Mouse (Mus musculus) heart, embryonic 10.5 days (tissue): ENCODE results near the gene Nudt15. TPM values are rescaled to one million over a fixed set of nuclear protein-coding genes. Genes with fewer than 3 reads are reported as not detected.

Source experiments
- DNase-seq: peaks from one replicate; pipeline ENCODE4 v3.0.0-alpha.2; 2017; ENCODE audit warnings: low spot score
- H3K27ac ChIP-seq: fragments of 300-500 bp; sonication (generic); 2 replicates; pipeline ENCODE4 v1.5.1; 2016; ENCODE audit warnings: mild to moderate bottlenecking
- H3K27me3 ChIP-seq: fragments of 300-500 bp; sonication (generic); 2 replicates; pipeline ENCODE4 v1.6.1; 2016; ENCODE audit warnings: mild to moderate bottlenecking; ENCODE audit not compliant: poor library complexity, insufficient read depth, severe bottlenecking
- H3K36me3 ChIP-seq: fragments of 300-500 bp; sonication (generic); 2 replicates; pipeline ENCODE4 v1.6.1; 2016; ENCODE audit warnings: mild to moderate bottlenecking, moderate library complexity
- H3K4me1 ChIP-seq: fragments of 300-500 bp; sonication (generic); 2 replicates; pipeline ENCODE4 v1.6.1; 2016; ENCODE audit warnings: mild to moderate bottlenecking
- H3K4me3 ChIP-seq: fragments of 300-500 bp; sonication (generic); 2 replicates; pipeline ENCODE4 v1.5.1; 2016; ENCODE audit warnings: mild to moderate bottlenecking, moderate library complexity
- H3K9me3 ChIP-seq: fragments of 300-500 bp; sonication (generic); 2 replicates; pipeline ENCODE4 v1.6.1; 2016; ENCODE audit warnings: mild to moderate bottlenecking, moderate library complexity
- WGBS: fragments of 180-500 bp; shearing (Covaris S2); methylation state at CpG from one replicate; pipeline ENCODE4 v1.1.7; 2016; 5-methylcytosine and 5-hydroxymethylcytosine counted together
- polyA plus RNA-seq: library from polyadenylated mRNA; unstranded; fragments of >200 nt; fragmentation: Nextera tagmentation; extraction: Ambion mirVana; gene quantifications from 2 replicates; pipeline ENCODE4 v1.2.1, GENCODE M21; 2016

Gene Nudt15
- polyA plus RNA-seq, 1 experiment from 2014 or later = 4.9 TPM

DNA sequence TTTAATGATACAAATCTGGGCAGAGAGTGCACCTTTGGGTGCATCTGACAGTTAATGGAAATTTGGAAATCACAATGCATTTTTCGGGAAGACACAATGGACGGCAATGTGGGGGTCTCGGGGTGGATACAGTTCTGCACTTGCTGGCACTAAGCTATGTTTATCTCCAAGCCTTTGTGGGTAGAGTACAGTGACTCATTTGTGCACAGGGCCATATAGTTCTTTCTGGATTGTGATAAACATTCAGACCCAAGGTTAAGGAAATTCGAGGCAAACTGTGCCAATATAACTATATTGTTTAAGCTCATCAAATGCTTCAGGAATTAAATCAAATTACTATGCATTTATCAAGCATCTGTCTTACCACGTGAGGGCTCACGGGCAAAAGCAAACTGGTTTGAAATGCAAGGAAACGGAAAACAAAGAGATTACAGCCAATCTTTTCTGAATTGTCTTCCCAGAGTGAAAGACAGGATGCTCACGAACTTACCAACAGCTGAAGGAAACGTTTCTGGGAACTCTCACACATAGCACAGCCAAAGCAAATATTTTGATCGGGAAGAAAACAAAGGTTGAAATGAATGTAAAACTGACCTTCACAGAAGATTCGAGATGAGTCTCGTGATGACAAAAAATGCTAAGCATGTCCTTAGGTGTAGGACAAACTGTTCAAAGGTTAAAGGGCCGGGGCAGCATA lies 44.7 kb downstream of the Nudt15 start:
- Histone ChIP-seq H3K9me3 (no peaks in the 10 kb centered on the region), H3K27ac (peak overlapping the region; percentile 59)
- WGBS = 55% methylated on average over 13 of the region's 13 CpGs

GRCm38 (mm10) chr14:73502591-73503184 lies 45.4 kb downstream of the Nudt15 start:
- no peak overlapping the region for H3K4me3 ChIP-seq
- H3K27ac ChIP-seq = peak overlapping the region; percentile 59
- H3K4me1 ChIP-seq = peaks cover 11% of the 10 kb centered on the region; the same call in 1 of the 2 replicates
- H3K36me3 ChIP-seq = no peaks in the 10 kb centered on the region
- WGBS = 20% methylated on average over 7 of the region's 7 CpGs
- no peaks in the 10 kb centered on the region for H3K27me3 ChIP-seq
- H3K9me3 ChIP-seq = no peaks in the 10 kb centered on the region
- DNase-seq = peak; percentile 76

More for the DNA sequence above, 44.7 kb downstream of the Nudt15 start:
- H3K36me3 ChIP-seq = no peaks in the 10 kb centered on the region
- peaks cover 11% of the 10 kb centered on the region; the same call in 1 of the 2 replicates for H3K4me1 ChIP-seq
- peak; percentile 46 for DNase-seq
- no peaks in the 10 kb centered on the region for H3K27me3 ChIP-seq
- no peak overlapping the region for H3K4me3 ChIP-seq

DNA sequence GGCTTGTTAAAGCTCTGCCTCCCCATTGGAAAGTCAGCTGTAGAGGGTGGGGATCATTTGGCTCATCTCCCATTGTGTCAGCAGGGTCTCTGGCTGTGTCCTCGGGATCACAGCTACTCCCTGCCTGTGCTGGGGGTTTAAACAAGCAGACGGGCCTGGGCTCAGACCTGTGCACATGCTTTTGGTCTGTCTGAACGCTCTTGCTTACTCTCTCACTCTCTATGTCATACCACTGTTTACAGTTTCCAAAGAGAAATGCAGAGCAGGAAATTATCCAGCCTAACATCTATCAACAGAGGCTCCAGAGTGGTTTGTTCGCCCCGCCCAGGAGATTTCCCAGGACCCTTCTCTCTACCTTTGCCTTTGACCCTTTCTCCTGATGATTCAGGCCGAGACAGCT lies 46.3 kb downstream of the Nudt15 start:
- peaks cover 11% of the 10 kb centered on the region; the same call in 1 of the 2 replicates for H3K4me1 ChIP-seq
- no peaks in the 10 kb centered on the region for H3K27me3 ChIP-seq
- H3K36me3 ChIP-seq = no peaks in the 10 kb centered on the region
- no peaks in the 10 kb centered on the region for H3K9me3 ChIP-seq
- H3K27ac ChIP-seq = no peak overlapping the region
- H3K4me3 ChIP-seq = no peak overlapping the region
- DNase-seq = no peak
- 60% methylated on average over 6 of the region's 6 CpGs for WGBS

GRCm38 (mm10) chr14:73501283-73501682 lies 46.8 kb downstream of the Nudt15 start:
- H3K4me3 ChIP-seq = no peak overlapping the region
- H3K27ac ChIP-seq = no peak overlapping the region
- H3K9me3 ChIP-seq = no peaks in the 10 kb centered on the region
- peaks cover 11% of the 10 kb centered on the region; the same call in 1 of the 2 replicates for H3K4me1 ChIP-seq
- no peaks in the 10 kb centered on the region for H3K27me3 ChIP-seq
- H3K36me3 ChIP-seq = no peaks in the 10 kb centered on the region
- 87% methylated on average over 9 of the region's 9 CpGs for WGBS
- DNase-seq = peak; percentile 14

DNA sequence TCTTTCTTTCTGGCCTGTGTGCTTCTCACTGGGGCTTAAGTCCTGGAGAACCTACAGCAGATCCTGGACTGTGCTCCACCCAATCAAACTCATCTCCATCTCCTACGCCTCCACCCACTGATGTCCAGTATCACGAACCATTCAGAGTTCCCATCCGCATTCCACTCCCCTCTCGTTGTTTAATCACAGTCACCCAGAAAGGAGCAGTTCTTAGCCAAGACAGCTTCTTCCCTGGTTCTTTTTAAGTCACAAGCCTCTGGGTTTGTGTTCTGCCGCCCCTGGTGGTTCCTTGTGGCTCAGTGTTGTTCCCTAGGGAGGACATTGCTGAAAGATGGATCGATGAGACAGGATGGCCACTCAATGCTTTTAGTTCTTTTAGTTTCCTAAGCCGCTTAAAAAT lies 52.3 kb downstream of the Nudt15 start:
- H3K4me1 ChIP-seq = no peaks in the 10 kb centered on the region
- DNase-seq = peak; percentile 50
- 65% methylated on average over 7 of the region's 7 CpGs for WGBS
- H3K27ac ChIP-seq = no peak overlapping the region
- no peaks in the 10 kb centered on the region for H3K27me3 ChIP-seq
- H3K4me3 ChIP-seq = no peak overlapping the region
- H3K36me3 ChIP-seq = no peaks in the 10 kb centered on the region
- 0 out of 2 replicates have a peak, but pooled peaks cover 3% of the 10 kb centered on the region for H3K9me3 ChIP-seq

GRCm38 (mm10) chr14:73494122-73494521 lies 53.9 kb downstream of the Nudt15 start:
- no peaks in the 10 kb centered on the region for H3K36me3 ChIP-seq
- no peaks in the 10 kb centered on the region for H3K4me1 ChIP-seq
- H3K27ac ChIP-seq = no peak overlapping the region
- DNase-seq = peak; percentile 58
- 70% methylated on average over 6 of the region's 6 CpGs for WGBS
- H3K4me3 ChIP-seq = no peak overlapping the region
- no peaks in the 10 kb centered on the region for H3K27me3 ChIP-seq
- H3K9me3 ChIP-seq = 0 out of 2 replicates have a peak, but pooled peaks cover 3% of the 10 kb centered on the region

DNA sequence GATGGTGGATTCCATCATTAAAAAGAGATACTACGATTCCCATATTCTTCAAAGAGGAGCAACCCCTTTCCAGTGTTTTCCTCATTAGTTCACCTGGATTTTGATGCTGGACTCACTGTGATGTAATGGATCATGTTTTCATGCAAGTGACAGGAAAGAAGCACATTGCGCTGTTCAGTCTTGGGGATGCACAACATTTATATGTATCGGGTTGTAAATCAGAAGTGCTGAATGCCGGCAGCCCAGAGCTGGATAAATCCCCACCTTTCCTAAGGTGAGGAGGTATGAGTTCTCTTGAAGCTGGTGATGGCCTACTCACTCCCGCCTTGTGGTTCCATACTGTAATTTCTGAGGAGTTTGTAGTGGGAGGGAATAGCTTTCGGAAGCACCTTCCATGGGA lies 54.7 kb downstream of the Nudt15 start:
- WGBS = 89% methylated on average over 6 of the region's 6 CpGs
- no peaks in the 10 kb centered on the region for H3K4me1 ChIP-seq
- H3K4me3 ChIP-seq = no peak overlapping the region
- peak; percentile 66 for DNase-seq
- H3K36me3 ChIP-seq = no peaks in the 10 kb centered on the region
- 0 out of 2 replicates have a peak, but pooled peaks cover 3% of the 10 kb centered on the region for H3K9me3 ChIP-seq
- H3K27ac ChIP-seq = no peak overlapping the region
- H3K27me3 ChIP-seq = no peaks in the 10 kb centered on the region

DNA sequence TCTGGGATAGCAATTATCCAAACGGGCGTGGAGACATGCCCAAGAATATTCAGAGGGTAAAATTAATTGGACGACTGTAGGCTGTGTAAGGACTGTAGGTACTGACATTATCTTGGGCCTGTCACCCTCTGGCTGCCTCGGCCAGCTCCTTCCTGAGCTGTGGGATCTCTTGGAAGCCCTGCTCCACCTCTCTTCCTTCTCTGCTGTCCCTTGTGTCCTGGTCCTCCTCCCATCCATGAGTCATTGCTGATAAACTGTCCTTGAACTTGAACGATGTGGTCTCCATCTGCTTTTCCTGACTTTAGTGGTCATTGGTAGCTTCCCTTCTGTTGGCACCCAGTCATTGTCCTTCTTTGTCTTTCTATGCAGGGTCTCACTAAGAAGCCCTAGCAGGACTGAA lies 61.4 kb downstream of the Nudt15 start:
- Histone ChIP-seq H3K27ac (no peak overlapping the region), H3K36me3 (no peaks in the 10 kb centered on the region)

GRCm38 (mm10) chr14:73484366-73485110 lies 63.5 kb downstream of the Nudt15 start:
- 70% methylated on average over 3 of the region's 3 CpGs for whole genome bisulfite sequencing

More for the DNA sequence above, 61.4 kb downstream of the Nudt15 start:
- Histone ChIP-seq H3K4me1 (0 out of 2 replicates have a peak, but pooled peaks cover 2% of the 10 kb centered on the region), H3K27me3 (no peaks in the 10 kb centered on the region), H3K9me3 (0 out of 2 replicates have a peak, but pooled peaks cover 3% of the 10 kb centered on the region), H3K4me3 (no peak overlapping the region)
- WGBS = 49% methylated on average over 5 of the region's 5 CpGs
- no peak for DNase-seq

GRCm38 (mm10) chr14:73483516-73484229 lies 64.4 kb downstream of the Nudt15 start:
- Histone ChIP-seq H3K9me3 (no peaks in the 10 kb centered on the region), H3K27me3 (no peaks in the 10 kb centered on the region), H3K4me3 (no peak overlapping the region), H3K4me1 (0 out of 2 replicates have a peak, but pooled peaks cover 11% of the 10 kb centered on the region), H3K27ac (no peak overlapping the region), H3K36me3 (no peaks in the 10 kb centered on the region)
- 83% methylated on average over 5 of the region's 5 CpGs for WGBS
- no peak for DNase-seq

More at GRCm38 (mm10) chr14:73484366-73485110, 63.5 kb downstream of the Nudt15 start:
- no peak overlapping the region for H3K4me3 ChIP-seq
- H3K4me1 ChIP-seq = 0 out of 2 replicates have a peak, but pooled peaks cover 10% of the 10 kb centered on the region
- H3K27ac ChIP-seq = no peak overlapping the region
- peak; percentile 73 for DNase-seq
- H3K9me3 ChIP-seq = no peaks in the 10 kb centered on the region
- no peaks in the 10 kb centered on the region for H3K36me3 ChIP-seq
- no peaks in the 10 kb centered on the region for H3K27me3 ChIP-seq

- Histone ChIP-seq H3K9me3 (no peaks in the 10 kb centered on the region), H3K27ac (no peak overlapping the region)
- WGBS = 56% methylated on average over 1 of the region's 1 CpGs
These were observed 68.3 kb downstream of the Nudt15 start for GRCm38 (mm10) chr14:73479771-73480170.

DNA sequence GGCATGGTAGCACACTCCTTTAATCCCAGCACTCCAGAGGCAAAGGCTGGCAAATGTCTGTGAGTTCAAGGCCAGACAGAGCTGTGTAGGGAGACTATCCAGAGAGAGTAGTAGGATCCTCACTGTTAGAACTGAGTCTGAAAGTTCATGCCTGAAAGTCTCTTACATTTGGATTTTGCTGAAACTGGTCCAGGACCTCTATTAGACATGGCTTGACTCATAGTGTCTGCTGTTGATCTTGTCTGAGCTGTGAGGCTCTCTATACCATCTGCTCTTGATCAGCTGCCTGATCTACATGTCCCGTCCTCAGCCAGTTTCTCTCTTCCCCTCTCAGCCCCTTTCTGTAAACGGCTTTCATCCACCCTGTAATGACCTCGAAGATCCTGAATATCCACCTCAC lies 69.7 kb downstream of the Nudt15 start:
- H3K4me3 ChIP-seq = no peak overlapping the region
- H3K27me3 ChIP-seq = no peaks in the 10 kb centered on the region
- no peaks in the 10 kb centered on the region for H3K36me3 ChIP-seq
- H3K9me3 ChIP-seq = no peaks in the 10 kb centered on the region
- WGBS = 67% methylated on average over 3 of the region's 3 CpGs
- H3K4me1 ChIP-seq = peaks cover 14% of the 10 kb centered on the region; the same call in 1 of the 2 replicates
- no peak for DNase-seq
- H3K27ac ChIP-seq = no peak overlapping the region

More at GRCm38 (mm10) chr14:73479771-73480170, 68.3 kb downstream of the Nudt15 start:
- Histone ChIP-seq H3K4me3 (no peak overlapping the region), H3K4me1 (0 out of 2 replicates have a peak, but pooled peaks cover 11% of the 10 kb centered on the region), H3K36me3 (no peaks in the 10 kb centered on the region), H3K27me3 (no peaks in the 10 kb centered on the region)
- no peak for DNase-seq
